8 mouse cellular contexts compared by ENCODE assay signal in genomic region chr8:76900155-76901141, GRCm38 (mm10). TPM values are rescaled to one million over a fixed set of nuclear protein-coding genes. Genes with fewer than 3 reads are reported as not detected.
DNase-seq lines count a peak whose midpoint lies in the region; ATAC-seq and TF ChIP-seq lines count a peak whose summit lies in the region.

No protein-coding gene starts in this region.

- no peaks in the 10 kb centered on the region for H3K9me3 ChIP-seq in ES-E14 (ENCODE audit: control insufficient read depth, insufficient read depth, low read depth, low read length)
- no peaks in the 10 kb centered on the region for H3K9me3 ChIP-seq in forebrain, embryonic 14.5 days (replicated peaks; ENCODE audit: control insufficient read depth, low read length)
- no peaks in the 10 kb centered on the region for H3K9me3 ChIP-seq in liver, embryonic 16.5 days (replicated peaks; ENCODE audit: control insufficient read depth, low read length)

- H3K4me1 ChIP-seq in ES-E14 (ENCODE audit: control insufficient read depth in 2 of 2, insufficient read depth in 2 of 2, low read length in 2 of 2, poor library complexity in 1 of 2), result peaks cover 0 to 3% of the 10 kb centered on the region in 2 experiments; a peak in 1 of 4 replicates
- peaks cover 2% of the 10 kb centered on the region; the same call in 1 of the 2 replicates for H3K4me1 ChIP-seq in forebrain, embryonic 14.5 days (ENCODE audit: control insufficient read depth, insufficient read depth, low read length)
- no peaks in the 10 kb centered on the region for H3K4me1 ChIP-seq in liver, embryonic 16.5 days (ENCODE audit: control insufficient read depth, low read depth, low read length)

- TF ChIP-seq POLR2A in brain, embryonic 14.5 days (IDR thresholded peaks at IDR 0.05; ENCODE audit: borderline replicate concordance, extremely low read depth, insufficient read depth, insufficient read length, poor library complexity, severe bottlenecking), result no peak

- peak overlapping the region; percentile 69 to 73 for H3K4me3 ChIP-seq in ES-E14 (ENCODE audit: insufficient read depth in 1 of 2, low read depth in 1 of 2, low read length in 2 of 2, poor library complexity in 1 of 2, severe bottlenecking in 1 of 2)
- H3K4me3 ChIP-seq in forebrain, embryonic 14.5 days (ENCODE audit: low read depth, low read length), result peak overlapping the region; percentile 67
- peak overlapping the region; percentile 63 for H3K4me3 ChIP-seq in liver, embryonic 16.5 days (ENCODE audit: low read depth, low read length)

- DNase-seq in ES-E14 (ENCODE audit: low read depth, low spot score), result peak; percentile 15
- DNase-seq in brain, embryonic 14.5 days (ENCODE audit: low read depth), result peak; percentile 28
- DNase-seq in forebrain, embryonic 14.5 days (ENCODE audit: low spot score), result peak; percentile 21
- DNase-seq in heart, postnatal 14 days, result peak; percentile 64 to 68
- DNase-seq in kidney, postnatal 4 days, result peak; percentile 59 to 68
- DNase-seq in retina, embryonic 14.5 days (ENCODE audit: low spot score), result peak; percentile 55

- H3K36me3 ChIP-seq in ES-E14 (ENCODE audit: control insufficient read depth, insufficient read depth, low read length, poor library complexity, severe bottlenecking), result no peaks in the 10 kb centered on the region
- H3K36me3 ChIP-seq in forebrain, embryonic 14.5 days (ENCODE audit: control insufficient read depth, insufficient read depth, low read length), result no peaks in the 10 kb centered on the region
- H3K36me3 ChIP-seq in liver, embryonic 16.5 days (ENCODE audit: control insufficient read depth, insufficient read depth), result no peaks in the 10 kb centered on the region

- H3K4me2 ChIP-seq in forebrain, embryonic 14.5 days (ENCODE audit: low read length), result peak overlapping the region; percentile 100
- peak overlapping the region; percentile 72 for H3K4me2 ChIP-seq in liver, embryonic 16.5 days (ENCODE audit: low read depth, low read length)

- TF ChIP-seq CTCF in brain, embryonic 14.5 days (IDR thresholded peaks at IDR 0.05; ENCODE audit: borderline replicate concordance, extremely low read depth, insufficient read depth, insufficient read length), result no peak

- intact Hi-C loops in heart, postnatal 14 days (cut with DNase I), result loop anchor here (5.0 kb wide), 2 partner anchors 147 to 232 kb away; no protein-coding TSS in a partner anchor

- in situ Hi-C loops in ES-E14 (cut with MboI; ENCODE audit: low sequenced_read_pairs in 2 of 2, unreplicated experiment in 2 of 2), result no loop called here

- ATAC-seq in forebrain, embryonic 14.5 days, result no peak
- ATAC-seq in liver, embryonic 16.5 days (ENCODE audit: low read depth), result no peak
- no peak for ATAC-seq in activated CD4-positive, CD25-positive, alpha-beta regulatory T cell, adult 4 months

- H3K27ac ChIP-seq in ES-E14 (ENCODE audit: insufficient read depth, low read depth, low read length, poor library complexity, severe bottlenecking), result no peak overlapping the region
- no peak overlapping the region for H3K27ac ChIP-seq in forebrain, embryonic 14.5 days (ENCODE audit: low read depth, low read length)
- no peak overlapping the region for H3K27ac ChIP-seq in liver, embryonic 16.5 days (ENCODE audit: low read length)

- 0 out of 2 replicates have a peak overlapping the region, but pooled peaks have one; percentile 53 for H3K9ac ChIP-seq in ES-E14 (ENCODE audit: insufficient read depth, low read depth, low read length, poor library complexity, severe bottlenecking)
- peak overlapping the region; percentile 55 for H3K9ac ChIP-seq in forebrain, embryonic 14.5 days (ENCODE audit: low read length)
- peak overlapping the region; percentile 24 for H3K9ac ChIP-seq in liver, embryonic 16.5 days (ENCODE audit: low read depth, low read length)

- H3K27me3 ChIP-seq in forebrain, embryonic 14.5 days (replicated peaks; ENCODE audit: control insufficient read depth, insufficient read depth, low read length), result peaks cover 25% of the 10 kb centered on the region
- peaks cover 44% of the 10 kb centered on the region for H3K27me3 ChIP-seq in liver, embryonic 16.5 days (ENCODE audit: control insufficient read depth, insufficient read depth, low read depth, low read length)

- 0% methylated on average over 58 of the region's 58 CpGs for WGBS in forebrain, embryonic 14.5 days
- WGBS in liver, embryonic 16.5 days (ENCODE audit: insufficient replicate concordance), result under 1% methylated on average over 58 of the region's 58 CpGs

TF ChIP-seq in ES-E14, 5 proteins besides CTCF, POLR2A, EP300 and RAD21:
- no peak for TF ChIP-seq MAFK (IDR thresholded peaks at IDR 0.05; ENCODE audit: insufficient read depth, low read depth, low read length)
- TF ChIP-seq ZNF384 (IDR thresholded peaks at IDR 0.05; ENCODE audit: low read depth, low read length), result no peak
- TF ChIP-seq CHD2 (IDR thresholded peaks at IDR 0.05; ENCODE audit: low read depth, low read length), result no peak
- TF ChIP-seq ZC3H11A (IDR thresholded peaks at IDR 0.05; ENCODE audit: borderline replicate concordance, low read depth, low read length), result no peak
- no peak for TF ChIP-seq HCFC1 (IDR thresholded peaks at IDR 0.05; ENCODE audit: borderline replicate concordance, insufficient read depth, low read length)

RNA-seq across cellular contexts. Expression of gene Nr3c2, which starts 1.2 kb away (rescaled TPM):
- 1.3 and 1.4 TPM in 2 replicates for total RNA-seq in ES-E14 (2012; rRNA removed)
- 0.87 and 1.5 TPM in 2 replicates for polyA plus RNA-seq in brain, embryonic 14.5 days (2012; rRNA removed)
- 1.4 and 1.8 TPM in 2 replicates for polyA plus RNA-seq in forebrain, embryonic 14.5 days (2014; fragmentation: Nextera tagmentation; extraction: Ambion mirVana)
- 10 to 100 TPM; 12.5 to 15.3 TPM for total RNA-seq in heart, postnatal 14 days (2021)
- polyA plus RNA-seq in liver, embryonic 16.5 days (2015; fragmentation: Nextera tagmentation; extraction: Ambion mirVana), result 1.3 and 2.1 TPM in 2 replicates
- polyA plus RNA-seq in activated CD4-positive, CD25-positive, alpha-beta regulatory T cell, adult 4 months (2017; shearing (Covaris generic)), result 1 to 10 TPM; 1.7 to 2.8 TPM

Comparison
In these comparisons a context has a peak if more than half of its experiments do, and no peak if none do; other contexts are left out.
1. DNase-seq: peak in every context shown above with its lines; median percentile 66 in heart, postnatal 14 days; 64 in kidney, postnatal 4 days; 55 in retina, embryonic 14.5 days; 28 in brain, embryonic 14.5 days; 21 in forebrain, embryonic 14.5 days; 15 in ES-E14.